9 mouse cellular contexts compared by ENCODE assay signal in the genomic region with DNA sequence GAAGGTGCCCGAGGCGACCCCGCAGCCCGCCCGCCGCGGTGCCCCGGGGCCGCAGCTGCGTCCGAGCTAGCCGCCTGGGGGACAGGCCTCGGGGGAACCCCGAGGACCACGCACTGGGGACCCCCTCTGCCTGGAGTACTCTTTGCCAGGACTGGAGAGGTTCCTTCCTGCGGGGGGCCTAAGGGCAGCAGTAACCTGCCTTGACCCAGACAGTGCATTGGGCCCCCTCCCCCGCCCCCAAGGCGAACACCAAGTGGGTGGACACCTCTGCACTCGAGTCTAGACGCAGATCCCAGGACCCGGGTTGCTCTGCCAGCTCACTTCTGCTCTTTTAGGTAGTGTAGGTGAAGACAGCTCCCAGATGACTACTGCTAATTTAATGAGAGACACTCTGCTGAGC. TPM values are rescaled to one million over a fixed set of nuclear protein-coding genes. Genes with fewer than 3 reads are reported as not detected.
DNase-seq lines count a peak whose midpoint lies in the region; ATAC-seq and TF ChIP-seq lines count a peak whose summit lies in the region.
"Had no signal": no experiment of that assay in that cellular context is flagged by ENCODE, and none has a peak within 500 bp of the region (broad histone marks: within the 10 kb centered on the region; RNA-seq: fewer than 3 reads in every experiment).

No protein-coding gene starts in this region.

- ATAC-seq in lung, postnatal 0 days, result no peak
- no peak for ATAC-seq in forebrain, embryonic 15.5 days (replicated peaks)
- no peak for ATAC-seq in limb, embryonic 13.5 days (ENCODE audit: low FRiP score, low read depth)
- no peak for ATAC-seq in stomach, embryonic 16.5 days (ENCODE audit: insufficient read depth, low FRiP score)
- ATAC-seq: inflammation-experienced regulatory T-cells, adult 6 months had no signal

- no peak for TF ChIP-seq CTCF in lung, postnatal 0 days (IDR thresholded peaks at IDR 0.05)

- no peak for TF ChIP-seq EP300 in lung, postnatal 0 days (IDR thresholded peaks at IDR 0.05)

- no peak for DNase-seq in lung, postnatal 0 days (ENCODE audit: low spot score)
- DNase-seq in lung, postnatal 4 days, result no peak
- DNase-seq in yolk sac, embryonic 10.5 days (ENCODE audit: low spot score), result no peak
- no peak for DNase-seq in ovary, adult 18-20 months (ENCODE audit: low spot score)

- no peaks in the 10 kb centered on the region for H3K9me3 ChIP-seq in lung, postnatal 0 days (ENCODE audit: low read length)
- no peaks in the 10 kb centered on the region for H3K9me3 ChIP-seq in forebrain, embryonic 15.5 days
- peaks cover 3% of the 10 kb centered on the region; the same call in 1 of the 2 replicates for H3K9me3 ChIP-seq in limb, embryonic 13.5 days
- 0 out of 2 replicates have a peak, but pooled peaks cover 5% of the 10 kb centered on the region for H3K9me3 ChIP-seq in stomach, embryonic 16.5 days (replicated peaks; ENCODE audit: control insufficient read depth, low read length)

- H3K4me1 ChIP-seq in lung, postnatal 0 days (ENCODE audit: insufficient read depth, low read depth, low read length), result peaks cover 5% of the 10 kb centered on the region; the same call in 1 of the 2 replicates
- peaks cover 30% of the 10 kb centered on the region for H3K4me1 ChIP-seq in forebrain, embryonic 15.5 days
- peaks cover 48% of the 10 kb centered on the region for H3K4me1 ChIP-seq in limb, embryonic 13.5 days
- peaks cover 16% of the 10 kb centered on the region for H3K4me1 ChIP-seq in stomach, embryonic 16.5 days (ENCODE audit: control insufficient read depth, insufficient read depth, low read length)

- H3K4me3 ChIP-seq in lung, postnatal 0 days (ENCODE audit: low read depth, low read length), result peak overlapping the region; percentile 15
- H3K4me3 ChIP-seq in forebrain, embryonic 15.5 days, result peak overlapping the region; percentile 37
- H3K4me3 ChIP-seq in limb, embryonic 13.5 days, result peak overlapping the region; percentile 86
- H3K4me3 ChIP-seq in stomach, embryonic 16.5 days (replicated peaks; ENCODE audit: low read length), result peak overlapping the region; percentile 42
- H3K4me3 ChIP-seq: megakaryocyte, embryonic 14.5 days had no signal

- peaks cover 69% of the 10 kb centered on the region for H3K27me3 ChIP-seq in lung, postnatal 0 days (replicated peaks; ENCODE audit: insufficient read depth, low read length)
- H3K27me3 ChIP-seq in forebrain, embryonic 15.5 days, result peaks cover 92% of the 10 kb centered on the region
- H3K27me3 ChIP-seq in limb, embryonic 13.5 days, result peaks cover 93% of the 10 kb centered on the region
- peaks cover 78% of the 10 kb centered on the region for H3K27me3 ChIP-seq in stomach, embryonic 16.5 days (ENCODE audit: control insufficient read depth, insufficient read depth, low read length)

- no peaks in the 10 kb centered on the region for H3K36me3 ChIP-seq in lung, postnatal 0 days (ENCODE audit: insufficient read depth, low read length)
- H3K36me3 ChIP-seq in forebrain, embryonic 15.5 days, result no peaks in the 10 kb centered on the region
- no peaks in the 10 kb centered on the region for H3K36me3 ChIP-seq in limb, embryonic 13.5 days
- H3K36me3 ChIP-seq in stomach, embryonic 16.5 days (ENCODE audit: control insufficient read depth, insufficient read depth, low read length), result no peaks in the 10 kb centered on the region

- peak overlapping the region; percentile 46 for H3K4me2 ChIP-seq in lung, postnatal 0 days (replicated peaks; ENCODE audit: low read depth, low read length)
- peak overlapping the region; percentile 48 for H3K4me2 ChIP-seq in forebrain, embryonic 15.5 days (replicated peaks)
- peak overlapping the region; percentile 91 for H3K4me2 ChIP-seq in limb, embryonic 13.5 days (replicated peaks)
- peak overlapping the region; percentile 61 for H3K4me2 ChIP-seq in stomach, embryonic 16.5 days (ENCODE audit: low read depth, low read length)

- no peak overlapping the region for H3K27ac ChIP-seq in lung, postnatal 0 days (ENCODE audit: low read length)
- H3K27ac ChIP-seq in forebrain, embryonic 15.5 days (replicated peaks), result no peak overlapping the region
- no peak overlapping the region; the same call in 1 of the 2 replicates for H3K27ac ChIP-seq in limb, embryonic 13.5 days
- no peak overlapping the region for H3K27ac ChIP-seq in stomach, embryonic 16.5 days (ENCODE audit: low read length)

- H3K9ac ChIP-seq in lung, postnatal 0 days (replicated peaks; ENCODE audit: low read depth), result no peak overlapping the region
- H3K9ac ChIP-seq in forebrain, embryonic 15.5 days (replicated peaks), result no peak overlapping the region
- peak overlapping the region; percentile 73 for H3K9ac ChIP-seq in limb, embryonic 13.5 days
- H3K9ac ChIP-seq in stomach, embryonic 16.5 days (ENCODE audit: low read length), result peak overlapping the region; percentile 54

- WGBS in lung, postnatal 0 days, result 0% methylated on average over 9 of the region's 21 CpGs
- 2% methylated on average over 21 of the region's 21 CpGs for WGBS in forebrain, embryonic 15.5 days
- 2% methylated on average over 21 of the region's 21 CpGs for WGBS in limb, embryonic 13.5 days
- WGBS in stomach, embryonic 16.5 days, result under 1% methylated on average over 21 of the region's 21 CpGs

RNA-seq across cellular contexts. Expression of gene Ebf3, which starts 8.7 kb away (rescaled TPM):
- not detected in 2 replicates for polyA plus RNA-seq in lung, postnatal 0 days (2015; fragmentation: Nextera tagmentation; extraction: Ambion mirVana)
- polyA plus RNA-seq in forebrain, embryonic 15.5 days (2015; fragmentation: Nextera tagmentation; extraction: Ambion mirVana), result 0.80 and 0.83 TPM in 2 replicates
- 13.4 and 16.9 TPM in 2 replicates for polyA plus RNA-seq in limb, embryonic 13.5 days (2015; fragmentation: Nextera tagmentation; extraction: Ambion mirVana)
- polyA plus RNA-seq in stomach, embryonic 16.5 days (2015; fragmentation: Nextera tagmentation; extraction: Ambion mirVana), result 0.79 and 0.84 TPM in 2 replicates
- polyA plus RNA-seq: inflammation-experienced regulatory T-cells, adult 6 months had no signal

Comparison
In these comparisons a context has a peak if more than half of its experiments do, and no peak if none do; other contexts are left out.
1. H3K4me3 ChIP-seq: peak in every context shown above with its lines; median percentile 86 in limb, embryonic 13.5 days; 42 in stomach, embryonic 16.5 days; 37 in forebrain, embryonic 15.5 days; 15 in lung, postnatal 0 days.
2. H3K9ac ChIP-seq: peak in limb, embryonic 13.5 days (single experiment) and stomach, embryonic 16.5 days (single experiment); none in lung, postnatal 0 days (single experiment) and forebrain, embryonic 15.5 days (single experiment).
3. Peak in every context shown above with its lines, with median percentiles within 50 percentile points of each other: H3K4me2 ChIP-seq.